Mouse (Mus musculus): Measurements from ENCODE around the gene Akt1s1.
"Not testable (repeated sequence)": the region's sequence is repeated elsewhere in the genome, so short reads cannot be mapped to it uniquely, and the experiment has no call there.

Gene Akt1s1

GRCm38 (mm10) chr7:44869697-44870528, 21.1 kb downstream of the Akt1s1 start, which contains the start of gene Ptov1:
Ptov1 (minus strand) TSS chr7:44869788.
- peak; percentile 100 for DNase-seq (ENCODE audit: low read depth, low spot score)

DNA sequence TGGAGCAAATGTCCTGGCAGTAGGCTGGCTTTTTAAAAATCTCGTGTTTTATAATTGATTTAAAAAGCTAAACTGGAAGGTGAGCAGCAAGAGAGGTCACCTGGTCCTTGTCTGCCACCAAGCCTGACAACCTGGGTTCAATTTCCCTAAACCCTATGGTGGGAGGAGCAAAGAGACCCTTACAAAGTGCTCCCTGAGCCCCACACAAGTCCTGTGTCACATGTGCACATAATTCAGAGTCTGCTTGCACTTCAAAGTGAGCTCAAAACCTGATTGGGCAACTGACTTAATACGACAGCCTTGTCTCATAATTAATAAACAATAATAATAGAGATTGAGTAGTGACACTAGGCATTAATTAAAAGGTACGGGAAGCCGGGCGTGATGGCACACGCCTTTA, 21.8 kb downstream of the Akt1s1 start:
- no peak for DNase-seq (ENCODE audit: low read depth, low spot score)

- no peak for DNase-seq (ENCODE audit: low read depth, low spot score)
These were observed 22.4 kb downstream of the Akt1s1 start for GRCm38 (mm10) chr7:44871181-44871580.

- DNase-seq (ENCODE audit: low read depth, low spot score): not testable (repeated sequence)
These were observed 23.0 kb downstream of the Akt1s1 start for GRCm38 (mm10) chr7:44871774-44872173.

- no peak for DNase-seq (ENCODE audit: low read depth, low spot score)
These were observed 29.0 kb downstream of the Akt1s1 start for GRCm38 (mm10) chr7:44877833-44878232.

DNA sequence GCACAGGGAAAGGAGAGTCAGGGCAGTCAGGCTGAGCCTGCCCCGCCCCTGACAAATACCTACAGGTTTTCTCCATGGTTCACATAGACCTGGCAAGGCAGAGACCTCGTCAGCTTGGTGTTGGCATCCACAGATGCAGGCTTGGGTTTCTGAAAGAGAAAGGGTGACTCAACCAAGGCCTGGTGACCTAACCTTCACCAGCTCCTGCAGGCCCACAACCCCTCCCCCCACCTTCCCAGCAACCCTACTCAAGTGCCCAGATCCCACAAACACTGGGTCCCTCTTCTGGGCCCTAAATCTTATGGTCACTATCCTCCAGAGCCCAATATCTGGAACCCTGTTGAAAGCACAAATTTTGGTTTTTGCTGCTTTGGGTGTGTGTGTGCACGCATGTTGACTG, 34.2 kb downstream of the Akt1s1 start:
- no peak for DNase-seq (ENCODE audit: low read depth, low spot score)

- DNase-seq (ENCODE audit: low read depth, low spot score): no peak
These were observed 35.8 kb downstream of the Akt1s1 start for GRCm38 (mm10) chr7:44884637-44885036.

DNA sequence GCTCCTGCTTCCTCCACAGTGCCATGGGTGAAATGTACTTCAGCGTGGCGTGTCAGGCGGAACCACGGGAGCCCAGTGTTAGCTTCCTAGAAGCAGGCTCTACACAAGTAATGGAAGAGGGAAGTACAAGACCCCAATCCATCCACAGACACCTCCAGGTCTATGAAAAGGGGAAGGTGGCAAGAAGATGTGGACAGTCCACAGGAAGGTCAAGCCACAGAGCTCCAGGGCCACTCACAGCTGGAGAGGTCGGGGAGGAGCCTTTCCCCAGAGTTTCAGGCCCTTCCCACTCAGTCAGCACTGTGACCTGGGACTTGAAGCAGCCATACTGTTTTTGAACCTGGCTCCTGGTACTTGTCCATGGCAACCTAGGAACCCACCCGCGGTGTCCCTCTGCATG, 38.2 kb downstream of the Akt1s1 start:
- no peak for DNase-seq (ENCODE audit: low read depth, low spot score)

DNA sequence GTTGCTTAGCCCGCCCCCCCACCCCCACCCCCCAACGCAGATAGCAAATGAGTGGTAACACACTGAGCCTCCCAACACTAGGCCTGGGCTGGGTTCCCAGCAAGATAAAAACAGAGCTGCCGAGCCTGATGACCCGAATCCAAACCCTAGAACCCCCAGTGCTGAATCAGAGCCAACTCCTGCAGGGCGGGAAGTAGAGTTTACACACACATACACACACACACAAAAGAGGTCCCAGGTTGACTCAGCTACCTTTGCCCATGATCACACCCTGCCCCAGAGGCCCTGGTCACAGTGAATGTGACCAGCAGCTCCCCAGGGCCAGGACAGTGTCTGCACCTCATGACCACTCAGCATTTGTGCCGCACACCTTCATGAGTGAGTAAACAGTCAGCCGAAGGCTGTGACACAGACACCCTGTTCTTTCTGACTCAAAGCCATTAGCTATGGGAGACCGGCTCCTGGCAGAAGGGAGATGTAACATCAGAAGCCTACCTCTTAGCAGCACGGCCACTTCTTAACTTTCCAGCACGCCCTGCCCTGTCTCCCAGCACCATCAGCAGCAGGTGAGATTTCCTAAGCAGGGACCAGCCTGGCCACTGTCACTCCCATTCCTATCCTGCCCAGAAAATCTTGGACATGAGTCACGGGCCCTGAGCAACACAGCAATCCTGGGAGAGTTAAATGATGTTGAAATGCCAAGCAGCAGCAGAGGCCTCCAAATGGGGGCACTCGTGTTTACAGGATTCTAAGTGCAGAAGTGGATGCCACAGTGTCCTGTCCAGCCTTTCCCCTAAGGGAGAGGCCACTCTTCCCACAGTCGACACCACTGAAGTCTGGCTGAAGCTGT, 39.7 kb downstream of the Akt1s1 start:
- no peak for DNase-seq (ENCODE audit: low read depth, low spot score)

DNA sequence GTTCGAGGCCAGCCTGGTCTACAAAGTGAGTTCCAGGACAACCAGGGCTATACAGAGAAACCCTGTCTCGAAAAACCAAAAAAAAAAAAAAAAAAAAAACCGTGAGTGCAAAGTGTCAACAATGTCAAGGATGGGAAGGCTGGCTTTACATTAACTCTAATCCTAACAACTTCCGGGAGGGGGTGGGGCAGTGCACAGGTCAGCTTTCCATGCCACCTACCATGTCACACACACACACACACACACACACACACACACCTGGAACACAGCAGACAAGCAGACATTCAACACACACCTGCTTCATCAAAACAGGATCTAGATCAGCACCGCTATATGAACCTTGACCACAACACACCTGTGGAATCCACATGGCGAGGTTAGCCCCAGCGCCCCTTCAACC, 41.4 kb downstream of the Akt1s1 start:
- DNase-seq (ENCODE audit: low read depth, low spot score): no peak

GRCm38 (mm10) chr7:44890737-44891136, 41.9 kb downstream of the Akt1s1 start:
- DNase-seq (ENCODE audit: low read depth, low spot score): no peak

GRCm38 (mm10) chr7:44891611-44892010, 42.8 kb downstream of the Akt1s1 start:
- DNase-seq (ENCODE audit: low read depth, low spot score): no peak

DNA sequence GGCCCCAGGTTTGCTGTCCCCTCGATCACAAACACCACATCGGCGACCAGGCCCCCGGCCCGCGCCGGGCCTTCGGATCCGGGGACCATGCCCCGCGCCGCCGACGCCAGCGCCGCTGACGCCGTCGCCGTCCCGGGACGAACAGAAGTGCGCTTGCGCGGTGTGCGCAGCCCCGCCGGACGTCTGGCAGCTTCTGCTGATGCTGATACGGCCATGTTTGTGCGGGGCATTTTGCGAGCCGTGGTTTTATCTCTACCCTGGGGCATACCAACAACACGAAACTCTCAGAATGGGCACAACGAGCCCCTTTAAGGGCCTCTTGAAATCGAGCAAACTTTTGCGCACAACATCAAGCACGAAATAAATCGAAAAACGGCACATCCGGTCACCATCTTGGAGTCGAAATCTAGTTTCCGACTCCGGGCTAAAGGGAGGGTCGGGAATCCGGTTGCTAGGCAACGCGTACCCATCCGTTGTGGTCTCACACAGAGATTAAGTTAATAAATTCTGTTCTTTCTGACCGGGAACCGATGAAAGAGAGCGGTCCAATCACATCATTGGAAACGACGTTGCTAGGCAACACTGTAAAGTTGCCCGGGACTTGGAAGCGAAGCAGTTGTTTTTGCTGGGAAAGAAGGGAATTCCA, 43.6 kb downstream of the Akt1s1 start, which contains the start of gene Med25:
Gene Med25, minus strand, starts transcription at position 437 of the 646 bp plus-strand sequence.
- peak; percentile 97 for DNase-seq (ENCODE audit: low read depth, low spot score)

- DNase-seq (ENCODE audit: low read depth, low spot score): no peak
These were observed 44.4 kb downstream of the Akt1s1 start for GRCm38 (mm10) chr7:44893197-44893596.

- DNase-seq (ENCODE audit: low read depth, low spot score): no peak
These were observed 45.4 kb downstream of the Akt1s1 start for GRCm38 (mm10) chr7:44894175-44894574.

GRCm38 (mm10) chr7:44895206-44895592, 46.4 kb downstream of the Akt1s1 start:
- peak; percentile 68 for DNase-seq (ENCODE audit: low read depth, low spot score)

- DNase-seq (ENCODE audit: low read depth, low spot score): peak; percentile 99
These were observed 47.0 kb downstream of the Akt1s1 start, which contains the start of gene Fuz for GRCm38 (mm10) chr7:44895593-44896434. Fuz (plus strand) TSS chr7:44896079.

- DNase-seq (ENCODE audit: low read depth, low spot score): no peak
These were observed 47.7 kb downstream of the Akt1s1 start for GRCm38 (mm10) chr7:44896499-44896898.

- DNase-seq (ENCODE audit: low read depth, low spot score): no peak
These were observed 49.8 kb downstream of the Akt1s1 start for GRCm38 (mm10) chr7:44898607-44899006.

DNA sequence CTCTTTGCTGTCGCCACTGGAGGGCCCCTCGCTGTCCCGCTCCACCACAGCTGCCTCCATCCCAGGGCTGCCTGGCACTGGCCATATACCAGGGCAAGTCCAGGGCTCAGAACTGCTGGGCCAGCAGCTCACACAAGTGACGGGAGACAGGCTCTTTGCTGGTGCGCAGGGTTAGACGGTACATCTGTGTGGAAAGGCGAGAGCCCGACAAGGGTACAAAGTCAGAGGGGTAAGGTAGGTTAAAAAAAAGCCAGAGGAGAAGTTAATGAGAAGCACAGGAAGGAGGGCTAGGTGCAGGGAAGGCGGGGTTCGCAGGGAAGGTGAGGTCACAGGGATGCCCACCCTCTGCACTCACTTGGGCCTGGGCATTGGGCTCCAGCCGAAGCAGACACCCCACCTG, 51.8 kb downstream of the Akt1s1 start:
- no peak for DNase-seq (ENCODE audit: low read depth, low spot score)

GRCm38 (mm10) chr7:44901230-44901722, 52.5 kb downstream of the Akt1s1 start:
- DNase-seq (ENCODE audit: low read depth, low spot score): peak; percentile 62

Measured in brain, adult 2 months (tissue).